Mouse (Mus musculus): Measurements from ENCODE around the gene Adgrd1. TPM values are rescaled to one million over a fixed set of nuclear protein-coding genes. Genes with fewer than 3 reads are reported as not detected.

Gene Adgrd1
- polyA plus RNA-seq, 2 experiments = 1.9 to 2.2 TPM

DNA sequence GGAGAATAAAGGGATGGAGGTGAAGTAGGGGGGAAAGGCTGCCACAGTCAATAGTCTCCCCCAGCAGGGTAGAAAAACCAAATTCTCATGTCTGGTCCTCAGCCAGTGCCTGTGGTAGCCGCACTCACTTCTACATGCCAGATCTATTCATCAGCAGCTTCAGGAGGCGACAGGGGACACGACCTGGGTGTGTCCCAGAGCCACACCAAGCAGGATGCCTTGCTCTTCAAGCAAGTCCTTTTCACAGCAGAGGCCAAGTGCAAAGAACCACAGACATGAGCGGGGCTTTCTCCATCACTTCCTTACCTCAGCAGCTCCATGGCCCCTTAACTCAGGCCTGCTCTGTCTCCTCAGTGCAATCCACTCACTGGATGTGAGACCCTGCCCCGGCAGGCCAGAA, 147.8 kb downstream of the Adgrd1 start:
- DNase-seq (ENCODE audit: low spot score) (no peak), ATAC-seq (ENCODE audit: low FRiP score, low read depth) (no peak)
- Histone ChIP-seq H3K4me2 (replicated peaks; ENCODE audit: low read depth, low read length, severe bottlenecking) (no peak overlapping the region), H3K9ac (ENCODE audit: low read depth, low read length, severe bottlenecking) (no peak overlapping the region), H3K36me3 (ENCODE audit: control insufficient read depth, insufficient read depth, low read length) (no peaks in the 10 kb centered on the region), H3K9me3 (ENCODE audit: control insufficient read depth, low read length) (no peaks in the 10 kb centered on the region), H3K27ac (replicated peaks; ENCODE audit: low read depth, low read length) (no peak overlapping the region), H3K4me1 (ENCODE audit: control insufficient read depth, insufficient read depth, low read length) (0 out of 2 replicates have a peak, but pooled peaks cover 3% of the 10 kb centered on the region), H3K4me3 (replicated peaks; ENCODE audit: low read length) (no peak overlapping the region), H3K27me3 (ENCODE audit: control insufficient read depth, insufficient read depth, low read length) (no peaks in the 10 kb centered on the region)
- WGBS = 52% methylated on average over 5 of the region's 5 CpGs
- no peak for TF ChIP-seq POLR2A (IDR thresholded peaks at IDR 0.05; ENCODE audit: borderline replicate concordance, extremely low read depth, insufficient read depth, insufficient read length)

GRCm38 (mm10) chr5:129249080-129249479, 152.5 kb downstream of the Adgrd1 start:
- no peaks in the 10 kb centered on the region for H3K9me3 ChIP-seq (ENCODE audit: control insufficient read depth, low read length)
- no peak overlapping the region for H3K9ac ChIP-seq (ENCODE audit: low read depth, low read length, severe bottlenecking)
- H3K4me3 ChIP-seq (replicated peaks; ENCODE audit: low read length) = no peak overlapping the region
- no peaks in the 10 kb centered on the region for H3K4me1 ChIP-seq (ENCODE audit: control insufficient read depth, insufficient read depth, low read length)
- no peak overlapping the region for H3K4me2 ChIP-seq (replicated peaks; ENCODE audit: low read depth, low read length, severe bottlenecking)
- whole genome bisulfite sequencing = 80% methylated on average over 8 of the region's 8 CpGs
- DNase-seq (ENCODE audit: low spot score) = no peak
- no peak overlapping the region for H3K27ac ChIP-seq (replicated peaks; ENCODE audit: low read depth, low read length)
- H3K27me3 ChIP-seq (ENCODE audit: control insufficient read depth, insufficient read depth, low read length) = no peaks in the 10 kb centered on the region
- ATAC-seq (ENCODE audit: low FRiP score, low read depth) = no peak
- no peak for TF ChIP-seq POLR2A (IDR thresholded peaks at IDR 0.05; ENCODE audit: borderline replicate concordance, extremely low read depth, insufficient read depth, insufficient read length)
- H3K36me3 ChIP-seq (ENCODE audit: control insufficient read depth, insufficient read depth, low read length) = no peaks in the 10 kb centered on the region

Other genes with a start within 250 kb of the Adgrd1 start
- 0.27 and 0.30 TPM in 2 replicates for gene Rimbp2, start 143.3 kb upstream of the Adgrd1 start, polyA plus RNA-seq (2012; rRNA removed)
- 0.03 and 0.11 TPM in 2 replicates for gene Rimbp2, start 143.3 kb upstream of the Adgrd1 start, polyA plus RNA-seq (2014; fragmentation: Nextera tagmentation; extraction: Ambion mirVana)
- 46.2 and 46.8 TPM in 2 replicates for gene Stx2, start 88.2 kb upstream of the Adgrd1 start, polyA plus RNA-seq (2012; rRNA removed)
- 28.6 and 33.3 TPM in 2 replicates for gene Stx2, start 88.2 kb upstream of the Adgrd1 start, polyA plus RNA-seq (2014; fragmentation: Nextera tagmentation; extraction: Ambion mirVana)
- gene Ran, start 76.7 kb upstream of the Adgrd1 start, polyA plus RNA-seq (2012; rRNA removed) = 223 and 266 TPM in 2 replicates
- 456 and 476 TPM in 2 replicates for gene Ran, start 76.7 kb upstream of the Adgrd1 start, polyA plus RNA-seq (2014; fragmentation: Nextera tagmentation; extraction: Ambion mirVana)